Mouse (Mus musculus) macrophage (primary cell): ENCODE data around the gene Amz1. TPM values are rescaled to one million over a fixed set of nuclear protein-coding genes. Genes with fewer than 3 reads are reported as not detected.

Experiments used
- H3K27ac ChIP-seq: fragments of 350-480 bp; formaldehyde crosslinking; 2 replicates; pipeline ENCODE4 v1.9.0; 2021
- H3K36me3 ChIP-seq: fragments of 350-480 bp; formaldehyde crosslinking; 2 replicates; pipeline ENCODE4 v1.9.0; 2021; ENCODE audit errors: inconsistent target
- H3K4me3 ChIP-seq: fragments of 350-480 bp; formaldehyde crosslinking; 2 replicates; pipeline ENCODE4 v1.9.0; 2021; ENCODE audit errors: inconsistent target
- H3K79me2 ChIP-seq: fragments of 350-480 bp; formaldehyde crosslinking; 2 replicates; pipeline ENCODE4 v1.9.0; 2021; ENCODE audit errors: inconsistent target
- WGBS: methylation state at CpG from one replicate; pipeline ENCODE4 v1.1.7; 2026; ENCODE audit warnings: inconsistent platforms; ENCODE audit not compliant: missing documents; 5-methylcytosine and 5-hydroxymethylcytosine counted together
- polyA plus RNA-seq: library from polyadenylated mRNA; stranded (reverse); fragments of 250-400 nt; gene quantifications from 3 replicates; pipeline ENCODE4 v1.2.4, GENCODE M21; 2018; ENCODE audit warnings: inconsistent platforms

Amz1 gene
- polyA plus RNA-seq, 1 experiment from 2014 or later, result 13.4 TPM

- no peaks in the 10 kb centered on the region for H3K36me3 ChIP-seq
- WGBS, result 28% methylated on average over 13 of the region's 17 CpGs
- peak overlapping the region; percentile 89 for H3K27ac ChIP-seq
- peaks cover 14% of the 10 kb centered on the region; the same call in 1 of the 2 replicates for H3K79me2 ChIP-seq
- peak overlapping the region; percentile 29; the same call in 1 of the 2 replicates for H3K4me3 ChIP-seq
These were observed 20.2 kb upstream of the Amz1 start for GRCm38 (mm10) chr5:140703480-140704377.

GRCm38 (mm10) chr5:140704378-140705251, 19.3 kb upstream of the Amz1 start, which contains the start of gene Brat1:
Gene Brat1 (plus strand): TSS chr5:140705011.
- H3K4me3 ChIP-seq, result peak within 1 kb of the TSS; percentile 72
- no peaks in the 10 kb centered on the region for H3K36me3 ChIP-seq
- H3K79me2 ChIP-seq, result peaks cover 14% of the 10 kb centered on the region; the same call in 1 of the 2 replicates
- under 1% methylated on average over 69 of the region's 69 CpGs for WGBS
- peak within 1 kb of the TSS; percentile 89 for H3K27ac ChIP-seq

GRCm38 (mm10) chr5:140705501-140706171, 18.3 kb upstream of the Amz1 start:
- 0 out of 2 replicates have a peak, but pooled peaks cover 9% of the 10 kb centered on the region for H3K36me3 ChIP-seq
- H3K79me2 ChIP-seq, result peaks cover 14% of the 10 kb centered on the region; the same call in 1 of the 2 replicates
- H3K27ac ChIP-seq, result peak overlapping the region; percentile 69
- peak overlapping the region; percentile 72 for H3K4me3 ChIP-seq
- WGBS, result 48% methylated on average over 6 of the region's 7 CpGs

- Histone ChIP-seq H3K36me3 (peaks cover 55% of the 10 kb centered on the region), H3K27ac (no peak overlapping the region), H3K79me2 (peaks cover 7% of the 10 kb centered on the region; the same call in 1 of the 2 replicates), H3K4me3 (no peak overlapping the region)
- 96% methylated on average over 6 of the region's 6 CpGs for WGBS
These were observed 13.6 kb upstream of the Amz1 start for GRCm38 (mm10) chr5:140710315-140710714.

- 93% methylated on average over 5 of the region's 5 CpGs for WGBS
- H3K79me2 ChIP-seq, result peaks cover 7% of the 10 kb centered on the region; the same call in 1 of the 2 replicates
- no peak overlapping the region for H3K27ac ChIP-seq
- no peak overlapping the region for H3K4me3 ChIP-seq
- peaks cover 63% of the 10 kb centered on the region for H3K36me3 ChIP-seq
These were observed 12.9 kb upstream of the Amz1 start for GRCm38 (mm10) chr5:140711040-140711439.

- H3K27ac ChIP-seq, result no peak overlapping the region
- H3K79me2 ChIP-seq, result no peaks in the 10 kb centered on the region
- 37% methylated on average over 7 of the region's 7 CpGs for WGBS
- peaks cover 35% of the 10 kb centered on the region for H3K36me3 ChIP-seq
- no peak overlapping the region for H3K4me3 ChIP-seq
These were observed 3.2 kb upstream of the Amz1 start for GRCm38 (mm10) chr5:140720773-140721172.

- 67% methylated on average over 3 of the region's 3 CpGs for WGBS
- H3K27ac ChIP-seq, result no peak overlapping the region
- no peak overlapping the region for H3K4me3 ChIP-seq
- H3K36me3 ChIP-seq, result peaks cover 21% of the 10 kb centered on the region
- no peaks in the 10 kb centered on the region for H3K79me2 ChIP-seq
These were observed 1.8 kb upstream of the Amz1 start for GRCm38 (mm10) chr5:140722121-140722520.

- Histone ChIP-seq H3K36me3 (no peaks in the 10 kb centered on the region), H3K27ac (no peak overlapping the region), H3K79me2 (no peaks in the 10 kb centered on the region), H3K4me3 (no peak overlapping the region)
- WGBS, result 95% methylated on average over 7 of the region's 7 CpGs
These were observed 2.3 kb downstream of the Amz1 start for GRCm38 (mm10) chr5:140726062-140726839.

- Histone ChIP-seq H3K27ac (no peak overlapping the region), H3K4me3 (no peak overlapping the region), H3K36me3 (no peaks in the 10 kb centered on the region), H3K79me2 (no peaks in the 10 kb centered on the region)
- 92% methylated on average over 17 of the region's 17 CpGs for WGBS
These were observed 3.2 kb downstream of the Amz1 start for GRCm38 (mm10) chr5:140726946-140727740.

- Histone ChIP-seq H3K36me3 (no peaks in the 10 kb centered on the region), H3K27ac (no peak overlapping the region), H3K4me3 (no peak overlapping the region), H3K79me2 (no peaks in the 10 kb centered on the region)
- WGBS, result 33% methylated on average over 11 of the region's 11 CpGs
These were observed 7.3 kb downstream of the Amz1 start for GRCm38 (mm10) chr5:140731040-140731797.

GRCm38 (mm10) chr5:140732195-140732594, 8.3 kb downstream of the Amz1 start:
- 74% methylated on average over 4 of the region's 4 CpGs for WGBS
- no peak overlapping the region for H3K4me3 ChIP-seq
- H3K27ac ChIP-seq, result no peak overlapping the region
- H3K79me2 ChIP-seq, result peaks cover 9% of the 10 kb centered on the region; the same call in 1 of the 2 replicates
- H3K36me3 ChIP-seq, result no peaks in the 10 kb centered on the region

GRCm38 (mm10) chr5:140733336-140733735, 9.4 kb downstream of the Amz1 start:
- WGBS, result 5% methylated on average over 3 of the region's 3 CpGs
- Histone ChIP-seq H3K4me3 (no peak overlapping the region), H3K79me2 (peaks cover 18% of the 10 kb centered on the region; the same call in 1 of the 2 replicates), H3K36me3 (no peaks in the 10 kb centered on the region), H3K27ac (peak overlapping the region; percentile 42)
